Mouse (Mus musculus) monocyte, adult 5-6 weeks (primary cell): ENCODE data around the gene Arpc5l. TPM values are rescaled to one million over a fixed set of nuclear protein-coding genes. Genes with fewer than 3 reads are reported as not detected.
"Not testable (repeated sequence)": the region's sequence is repeated elsewhere in the genome, so short reads cannot be mapped to it uniquely, and the experiment has no call there.

ENCODE experiments used
- ATAC-seq: fragments of 153-309, 156-312 bp; replicated peaks from 2 replicates; pipeline ENCODE4 v1.8.0; 2017; ENCODE audit warnings: mild to moderate bottlenecking; ENCODE audit not compliant: low TSS enrichment, insufficient number of reproducible peaks, severe bottlenecking, poor library complexity, low FRiP score
- total RNA-seq: library from RNA; stranded (forward); fragments of 200-1000, 200-491, 200-594 nt; gene quantifications from 3 replicates; pipeline ENCODE4 v1.2.3, GENCODE M21; 2017

The Arpc5l gene
- total RNA-seq, 1 experiment from 2014 or later, result 119 TPM

DNA sequence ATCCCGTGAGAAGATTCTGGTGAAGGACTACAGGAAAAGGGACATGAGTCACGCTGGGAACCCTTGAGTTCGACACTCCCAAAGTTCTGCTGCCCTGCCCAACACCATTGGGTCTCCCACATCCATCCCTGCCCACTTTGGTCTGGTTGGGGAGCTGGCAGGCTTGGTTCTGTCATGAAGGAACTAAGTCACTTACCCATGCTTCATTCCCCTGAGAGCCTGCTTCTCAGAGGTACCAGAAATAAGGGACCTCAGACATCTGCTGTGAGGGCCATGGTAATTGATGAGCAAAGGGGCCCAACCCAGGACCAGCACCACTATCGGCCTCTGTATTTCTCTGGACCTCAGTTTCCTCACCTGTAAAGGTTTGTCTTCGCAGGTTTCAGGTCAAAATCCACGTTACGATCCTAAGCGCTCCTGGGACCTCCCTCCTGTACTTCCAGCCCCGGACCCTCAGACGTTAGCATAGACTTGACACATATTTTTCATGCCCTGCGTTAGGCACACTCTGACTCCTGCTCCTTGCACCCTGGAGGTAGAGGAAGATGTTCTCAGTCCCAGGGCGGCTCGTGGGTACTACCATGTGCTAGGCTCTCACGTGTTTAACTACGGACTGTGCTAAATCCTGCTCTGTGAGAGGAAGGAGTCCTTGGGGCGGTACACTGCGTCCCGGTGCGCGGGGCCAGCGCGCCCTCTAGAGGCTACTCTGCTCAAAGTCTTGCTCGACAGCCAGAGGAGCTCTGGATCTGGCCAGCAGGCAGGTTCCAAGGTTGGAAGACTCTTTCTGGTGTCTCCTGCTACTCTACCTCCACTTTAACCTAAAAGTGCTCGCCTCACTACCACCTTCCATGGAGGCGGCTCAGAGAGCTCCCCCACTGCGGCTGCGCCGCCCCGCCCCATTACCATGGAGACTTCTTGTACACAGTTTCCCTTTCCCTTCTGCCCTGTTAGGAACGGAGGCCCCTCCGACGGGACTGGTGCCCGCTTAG is 7.5 kb upstream of the Arpc5l start, which contains the start of gene Wdr38:
Gene Wdr38 (plus strand): TSS at position 91 of the 989 bp plus-strand sequence.
- ATAC-seq, result peak; percentile 81

DNA sequence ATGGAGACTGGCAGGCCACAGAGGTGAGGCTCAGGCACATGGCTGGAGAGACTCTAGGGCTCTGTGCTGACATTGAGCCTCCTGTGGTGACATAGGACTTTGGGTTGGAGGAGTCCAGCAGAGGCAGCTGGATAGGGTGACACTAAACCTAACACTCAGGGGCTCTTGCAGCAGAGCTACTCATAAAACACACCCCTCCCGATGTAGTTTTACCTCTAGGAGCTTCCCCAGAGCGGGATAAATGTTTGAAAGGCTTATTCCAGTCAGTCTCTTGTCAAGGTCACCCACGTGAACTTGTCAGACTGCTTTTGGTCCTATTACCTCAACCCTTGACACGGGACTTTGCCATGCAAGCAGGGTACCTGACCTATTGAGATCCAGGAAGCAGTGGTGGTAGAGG is 5.8 kb upstream of the Arpc5l start:
- no peak for ATAC-seq

DNA sequence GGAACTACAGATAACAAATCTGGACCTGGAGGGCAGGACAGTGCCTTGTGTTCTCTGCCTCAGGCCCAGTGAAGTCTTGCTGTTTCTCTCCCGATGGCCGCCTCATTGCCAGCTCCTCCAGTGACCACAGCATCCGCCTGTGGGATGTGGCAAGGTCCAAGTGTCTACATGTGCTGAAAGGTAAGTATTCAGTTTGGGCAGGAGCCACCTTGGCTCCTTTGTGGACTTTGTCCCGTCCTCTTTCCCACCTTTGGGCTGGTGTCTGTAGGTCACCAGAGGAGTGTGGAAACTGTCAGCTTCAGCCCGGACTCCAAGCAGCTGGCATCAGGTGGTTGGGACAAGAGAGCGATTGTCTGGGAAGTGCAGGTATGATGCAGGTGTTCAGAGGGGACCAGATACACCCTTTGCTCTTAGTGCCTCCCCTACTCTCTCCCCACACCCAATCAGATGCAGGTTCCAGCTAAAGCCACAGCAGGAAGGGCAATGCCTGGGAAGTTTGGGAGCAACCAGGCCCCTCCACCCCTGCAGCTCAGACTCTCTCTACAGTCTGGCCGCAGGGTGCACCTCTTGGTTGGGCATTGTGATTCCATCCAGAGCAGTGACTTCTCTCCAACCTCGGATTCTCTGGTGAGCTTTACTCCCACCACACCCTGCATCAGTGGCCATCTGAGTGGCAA is 5.1 kb upstream of the Arpc5l start:
- ATAC-seq, result no peak

DNA sequence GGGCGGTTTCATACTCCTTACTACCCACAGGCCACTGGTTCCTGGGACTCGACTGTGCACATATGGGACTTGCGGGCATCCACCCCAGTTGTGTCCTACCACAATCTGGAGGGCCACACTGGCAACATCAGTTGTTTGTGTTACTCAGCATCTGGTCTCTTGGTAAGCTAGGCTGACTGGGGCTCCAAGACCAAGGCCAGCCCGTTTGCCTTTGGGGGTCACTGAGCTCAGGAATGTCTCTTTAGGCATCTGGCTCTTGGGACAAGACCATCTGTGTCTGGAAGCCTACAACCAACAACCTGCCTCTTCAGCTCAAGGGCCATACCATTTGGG is 4.6 kb upstream of the Arpc5l start:
- no peak for ATAC-seq

DNA sequence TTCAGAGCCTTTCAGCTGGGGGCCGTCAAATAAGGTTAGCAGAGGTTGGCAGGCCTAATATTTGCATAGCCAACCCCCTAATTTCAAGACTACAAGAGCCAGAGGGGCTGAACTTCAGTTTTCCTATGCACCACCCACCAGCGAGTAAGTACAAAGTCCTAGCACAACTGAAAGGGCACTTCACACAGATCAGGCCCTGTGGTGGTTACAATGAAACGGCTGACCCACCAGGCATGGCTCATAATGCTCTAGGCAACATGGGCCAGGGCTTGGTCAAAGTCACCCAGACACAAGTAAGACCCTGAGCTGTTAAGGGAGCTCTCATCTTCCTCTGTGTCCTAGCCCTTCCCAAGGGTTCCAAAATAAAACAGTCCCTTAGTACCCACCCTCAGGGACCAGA is 3.3 kb upstream of the Arpc5l start:
- ATAC-seq, result no peak

DNA sequence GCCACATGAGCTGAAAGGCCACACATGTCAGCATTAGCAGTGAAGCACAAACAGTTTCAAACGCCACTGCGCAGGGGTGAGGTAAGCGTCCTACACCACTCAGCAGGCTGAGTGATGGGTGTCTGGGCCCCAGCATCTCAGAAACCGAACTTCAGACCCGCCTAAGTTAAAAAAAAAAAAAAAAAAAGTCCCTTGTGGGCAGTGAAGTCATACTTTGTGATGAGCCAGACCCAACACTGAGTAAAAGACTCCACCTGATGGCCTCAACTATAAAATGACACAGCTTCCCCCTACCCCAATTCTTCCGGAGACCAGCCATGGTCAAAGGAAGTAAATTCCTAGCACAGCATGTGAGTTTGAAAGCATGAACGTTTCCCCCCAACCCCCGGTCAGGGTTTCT is 2.0 kb upstream of the Arpc5l start:
- no peak for ATAC-seq

DNA sequence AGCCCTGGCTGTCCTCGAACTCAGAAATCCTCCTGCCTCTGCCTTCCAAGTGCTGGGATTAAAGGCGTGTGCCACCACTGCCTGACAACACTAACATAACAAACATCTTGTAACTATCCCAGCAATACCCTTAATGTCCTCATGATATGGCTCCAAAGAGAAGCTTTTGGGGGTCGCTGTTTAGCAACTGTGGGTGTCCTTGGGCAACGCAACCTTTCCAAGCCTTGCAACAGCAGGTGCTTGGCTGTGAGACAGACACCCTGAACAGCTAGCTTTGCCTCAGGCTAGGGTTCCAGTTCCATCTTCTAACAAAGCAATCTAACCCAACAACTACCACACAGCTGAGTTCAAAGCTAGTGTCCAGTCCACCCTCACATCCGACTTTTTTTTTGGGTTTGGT is 1.6 kb upstream of the Arpc5l start:
- ATAC-seq, result no peak

DNA sequence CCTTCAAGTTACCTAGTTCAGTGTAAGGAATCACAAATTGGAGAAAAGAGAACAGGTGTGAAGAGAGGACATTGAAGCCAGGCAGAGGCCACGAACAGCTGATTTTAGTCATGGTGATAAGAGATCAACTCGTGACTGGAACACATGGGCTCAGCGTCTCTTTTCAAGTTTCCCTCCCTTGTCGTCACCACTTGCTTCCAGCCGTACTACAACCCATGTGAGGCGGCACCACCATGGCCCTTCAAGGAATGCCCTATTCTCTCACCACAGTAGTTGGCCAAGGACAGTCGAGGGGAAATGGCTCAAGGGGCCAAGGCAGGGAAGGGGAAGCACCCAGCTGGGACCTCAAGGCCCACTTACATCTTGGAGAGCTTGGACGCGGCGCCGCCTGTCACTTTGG is 776 bp upstream of the Arpc5l start:
- no peak for ATAC-seq

DNA sequence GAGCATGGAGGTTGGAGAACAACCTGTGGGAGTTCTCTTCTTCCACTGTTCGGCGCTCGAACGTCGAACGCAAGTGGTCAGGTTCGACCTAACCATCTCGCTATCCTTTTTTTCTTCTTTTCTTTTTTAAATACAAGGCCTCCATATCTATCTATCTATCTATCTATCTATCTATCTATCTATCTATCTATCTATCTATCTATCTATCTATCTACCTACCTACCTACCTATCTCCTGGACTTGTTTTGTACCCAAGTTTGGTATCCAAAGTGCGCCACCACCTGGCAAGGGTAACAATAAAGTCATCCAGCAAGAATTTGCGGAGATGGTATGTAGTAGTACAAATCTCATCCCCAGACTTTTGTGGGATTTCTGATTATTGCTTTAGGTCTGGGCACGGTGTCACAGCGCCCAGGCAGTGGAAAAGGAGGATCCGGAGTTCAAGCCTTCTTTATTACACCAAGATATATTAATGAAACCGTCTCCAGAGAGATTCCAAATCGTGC is 479 bp downstream of the Arpc5l start, which contains the start of gene Rpl35:
Gene Rpl35 (minus strand): TSS at position 51 of the 506 bp plus-strand sequence.
- no peak for ATAC-seq

DNA sequence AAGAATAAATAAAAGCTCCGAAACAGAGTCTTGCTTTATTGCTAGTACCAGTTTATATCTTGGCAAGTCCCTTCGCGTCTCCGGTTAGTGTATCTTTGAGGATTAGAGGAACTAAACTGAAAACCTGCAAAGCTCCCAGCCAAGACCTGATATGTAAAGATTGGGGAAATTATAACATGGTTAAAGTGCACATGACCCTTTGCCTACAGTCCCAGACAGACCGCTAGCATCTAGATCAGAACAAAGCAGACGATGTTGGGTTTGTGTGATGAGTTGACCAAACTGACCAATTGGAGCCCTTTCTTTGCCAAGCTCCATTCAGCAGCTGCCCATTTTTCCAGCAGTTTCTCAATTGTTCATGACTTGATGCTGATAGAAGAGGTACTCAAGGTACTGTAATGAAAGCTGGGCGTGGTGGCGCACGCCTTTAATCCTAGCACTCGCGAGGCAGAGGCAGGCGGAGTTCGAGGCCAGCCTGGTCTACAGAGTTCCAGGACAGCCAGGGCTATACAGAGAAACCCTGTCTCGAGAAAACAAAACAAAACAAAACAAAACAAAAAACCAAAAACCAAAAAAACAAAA is 1.1 kb downstream of the Arpc5l start:
- ATAC-seq, result no peak

DNA sequence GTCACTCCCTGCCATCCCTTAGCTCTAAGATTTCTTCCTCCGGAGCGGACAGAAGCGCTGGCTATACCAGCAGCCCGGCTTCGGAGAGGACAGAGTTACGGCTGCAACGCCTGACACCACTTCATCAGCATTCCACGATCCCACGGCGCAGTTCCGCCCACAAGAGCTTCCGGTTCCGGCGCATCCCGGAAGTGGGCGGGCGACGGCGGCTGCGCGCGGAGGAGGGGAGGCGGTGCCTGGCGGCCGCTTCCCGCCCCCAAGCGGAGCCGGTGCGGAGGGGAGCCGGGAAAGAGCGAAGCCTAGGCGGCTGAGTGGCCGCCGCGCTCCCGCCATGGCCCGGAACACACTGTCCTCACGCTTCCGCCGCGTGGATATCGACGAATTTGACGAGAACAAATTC is 2.7 kb downstream of the Arpc5l start:
- peak; percentile 40 for ATAC-seq

DNA sequence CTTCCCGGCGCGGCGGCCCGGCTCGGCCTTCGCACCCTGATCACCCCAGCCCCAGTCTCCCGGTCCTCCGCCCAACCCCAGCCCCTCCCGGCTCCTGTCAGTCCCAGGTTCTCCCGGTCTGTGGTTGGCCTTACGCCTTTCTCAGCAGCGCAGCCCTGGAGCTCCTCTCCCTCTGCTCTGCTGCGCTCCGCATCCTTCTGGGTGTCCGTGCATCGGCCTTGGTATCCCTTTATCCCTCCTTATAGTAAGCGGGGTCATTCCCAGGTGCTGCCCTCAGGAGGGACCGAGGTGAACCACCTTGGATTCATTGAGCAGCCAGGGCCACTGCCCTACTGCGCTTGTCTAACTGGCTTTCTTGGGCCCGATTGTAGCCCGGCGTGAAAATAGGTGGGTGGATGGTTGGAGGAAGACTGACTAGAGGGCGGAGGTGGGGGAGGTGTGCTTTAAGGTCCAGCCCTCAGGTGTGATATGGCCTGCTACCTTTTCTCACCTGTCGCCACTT is 3.3 kb downstream of the Arpc5l start:
- no peak for ATAC-seq

DNA sequence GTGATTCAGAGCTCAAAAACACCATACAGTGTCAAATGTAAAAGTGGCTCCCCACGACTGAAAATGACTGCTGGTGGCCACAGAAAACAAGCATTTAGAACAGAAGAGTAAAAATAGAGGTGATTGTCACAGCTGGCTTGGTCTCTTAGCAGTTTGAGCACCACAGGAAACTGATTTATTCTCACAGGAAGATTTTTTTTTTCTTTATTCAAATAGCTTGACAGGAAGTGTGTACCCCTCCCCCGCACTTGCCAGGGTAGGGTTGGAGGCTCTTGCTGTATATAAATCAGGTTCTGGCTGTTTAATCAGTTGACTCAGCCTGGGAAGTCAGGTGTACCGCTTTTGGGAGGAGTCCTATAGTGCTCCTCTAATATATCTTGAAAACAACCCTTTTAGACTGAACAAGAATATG is 3.8 kb downstream of the Arpc5l start:
- ATAC-seq, result no peak

DNA sequence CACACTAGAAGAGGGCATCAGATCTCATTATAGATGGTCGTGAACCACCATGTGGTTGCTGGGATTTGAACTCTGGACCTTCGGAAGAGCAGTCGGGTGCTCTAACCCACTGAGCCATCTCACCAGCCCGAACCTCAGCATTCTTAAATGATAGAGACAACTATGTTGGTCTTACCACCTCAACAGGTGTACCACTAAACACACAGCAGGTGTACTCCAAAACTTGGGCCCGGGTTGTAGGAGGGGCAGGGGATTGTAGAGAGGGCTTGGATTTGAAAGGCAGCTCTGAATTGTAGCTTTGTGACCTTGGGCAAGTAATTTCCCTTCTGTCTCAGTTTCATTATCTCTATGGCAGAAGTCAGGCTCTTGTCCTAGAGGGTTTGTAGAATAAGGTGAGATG is 5.0 kb downstream of the Arpc5l start:
- not testable (repeated sequence) for ATAC-seq

DNA sequence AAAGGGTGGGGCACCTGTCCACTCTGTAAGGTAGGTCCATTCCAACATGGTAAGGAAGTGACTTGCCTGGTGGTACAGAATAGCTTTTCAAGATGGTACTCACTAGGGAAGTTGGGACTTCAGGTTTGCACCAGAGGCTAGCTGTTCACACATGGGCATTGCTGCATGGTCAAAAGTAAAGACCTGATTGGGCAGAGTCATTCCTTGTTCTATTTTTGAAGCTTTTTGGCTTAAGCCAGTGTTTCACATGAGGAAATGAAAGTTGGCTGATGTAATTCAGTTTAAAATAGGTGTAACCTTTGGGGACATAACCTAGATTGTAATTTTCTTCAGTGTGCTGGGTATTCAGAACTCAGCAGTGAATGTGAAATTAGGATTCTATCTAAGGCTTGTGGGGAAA is 6.1 kb downstream of the Arpc5l start:
- peak; percentile 69 for ATAC-seq

DNA sequence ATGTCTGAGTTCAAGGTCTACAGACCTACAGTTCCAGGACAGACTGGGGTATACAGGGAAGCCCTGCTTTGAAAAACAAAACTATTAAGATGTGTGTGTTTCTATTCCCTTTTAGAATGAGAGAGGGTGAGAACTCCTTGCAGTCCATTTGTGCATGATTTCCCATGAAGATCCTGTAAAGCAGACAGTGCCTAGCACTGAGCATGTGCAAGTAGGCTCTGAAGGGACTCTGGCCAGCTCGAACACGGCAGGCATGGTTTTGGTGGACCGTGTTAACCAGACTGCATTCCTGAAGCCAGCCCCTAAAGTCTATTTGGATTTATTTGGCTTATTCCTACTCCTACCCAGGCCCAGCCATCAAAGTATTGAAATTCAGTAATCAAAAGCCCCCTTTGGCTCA is 6.8 kb downstream of the Arpc5l start:
- no peak for ATAC-seq

DNA sequence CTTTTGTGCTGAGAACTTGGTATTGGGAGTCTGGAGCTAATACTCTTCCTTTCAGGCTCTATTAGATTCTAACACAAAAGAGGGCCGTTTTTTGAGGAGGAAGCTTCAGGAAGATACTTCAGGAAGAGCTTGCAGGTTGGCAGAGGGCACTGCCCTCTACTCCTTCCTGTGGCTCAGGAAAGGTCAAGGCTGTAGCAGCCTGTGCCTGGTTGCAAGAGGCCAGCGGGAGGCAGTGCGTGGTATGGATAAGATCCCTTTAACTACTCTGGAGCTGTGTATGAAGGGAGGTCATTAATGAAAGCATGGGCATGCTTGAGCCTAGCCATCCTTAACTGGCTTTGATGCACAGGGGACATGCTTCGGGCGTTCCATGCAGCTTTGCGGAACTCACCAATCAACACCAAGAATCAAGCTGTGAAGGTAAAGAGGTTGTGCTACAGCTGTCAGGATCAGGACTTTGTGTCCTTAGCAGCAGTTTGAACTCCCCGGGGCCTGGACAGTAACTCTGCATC is 7.7 kb downstream of the Arpc5l start:
- ATAC-seq, result no peak

DNA sequence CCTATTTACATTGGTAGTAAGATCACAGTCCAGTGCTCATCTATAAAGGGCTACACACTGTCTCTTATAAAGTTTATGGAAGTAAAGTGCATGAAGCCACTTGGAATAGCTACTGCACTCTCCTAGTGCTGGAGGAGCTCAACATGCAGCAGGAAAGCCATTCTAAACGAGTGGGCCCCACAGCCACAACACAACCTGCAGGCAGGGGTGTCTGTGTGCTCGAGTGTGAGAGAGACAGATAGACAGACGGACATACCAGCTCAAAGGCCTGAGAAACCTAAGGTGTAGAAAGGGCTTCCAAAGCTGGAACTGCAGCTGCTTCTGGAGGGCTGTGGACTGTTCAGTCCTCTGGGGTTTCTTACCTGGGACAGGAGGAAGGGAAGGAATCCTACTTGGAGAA is 11.4 kb downstream of the Arpc5l start:
- no peak for ATAC-seq

DNA sequence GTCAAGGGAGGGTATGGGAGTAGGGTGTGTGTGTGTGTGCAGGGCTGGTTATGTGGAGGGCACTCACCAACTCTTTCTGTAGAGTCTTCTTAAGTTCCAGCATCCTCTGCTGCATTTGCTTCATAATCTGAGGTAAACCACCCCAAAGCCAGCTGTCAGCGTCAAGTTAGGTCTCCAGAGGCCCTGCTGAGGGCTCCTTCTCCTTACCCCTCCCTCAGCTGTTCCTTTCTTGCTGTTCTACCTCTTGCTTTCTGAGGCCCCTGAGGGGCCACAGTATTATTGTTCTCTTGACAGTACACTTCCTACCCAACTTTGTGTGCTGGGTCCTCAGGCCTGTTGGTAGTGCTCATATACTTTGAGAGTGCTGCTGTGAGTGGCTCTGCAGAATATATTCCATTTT is 14.9 kb downstream of the Arpc5l start:
- no peak for ATAC-seq
